In genomic region chr7:45786136-45786578, GRCm38 (mm10) we compare ENCODE assay signal across 9 mouse cellular contexts. TPM values are rescaled to one million over a fixed set of nuclear protein-coding genes. Genes with fewer than 3 reads are reported as not detected.
DNase-seq lines count a peak whose midpoint lies in the region; ATAC-seq and TF ChIP-seq lines count a peak whose summit lies in the region.
"Had no signal": no experiment of that assay in that cellular context is flagged by ENCODE, and none has a peak within 500 bp of the region (broad histone marks: within the 10 kb centered on the region; RNA-seq: fewer than 3 reads in every experiment).

No protein-coding gene starts in this region.

- peak overlapping the region; percentile 99 for H3K4me2 ChIP-seq in kidney, embryonic 14.5 days (replicated peaks; ENCODE audit: low read depth, low read length)
- H3K4me2 ChIP-seq in embryonic facial prominence, embryonic 13.5 days = peak overlapping the region; percentile 92
- peak overlapping the region; percentile 95 for H3K4me2 ChIP-seq in kidney, postnatal 0 days (ENCODE audit: low read length)

- peak; percentile 72 for ATAC-seq in kidney, embryonic 14.5 days (ENCODE audit: low FRiP score, low TSS enrichment)
- ATAC-seq in embryonic facial prominence, embryonic 13.5 days (ENCODE audit: insufficient number of reproducible peaks, insufficient read depth, low FRiP score, low TSS enrichment, low read depth) = peak; percentile 46; the same call in 1 of the 2 replicates
- peak; percentile 54 for ATAC-seq in kidney, postnatal 0 days (replicated peaks; ENCODE audit: low FRiP score, low read depth)

- peaks cover 19% of the 10 kb centered on the region for H3K4me1 ChIP-seq in kidney, embryonic 14.5 days (ENCODE audit: control insufficient read depth, insufficient read depth, low read length)
- peaks cover 33% of the 10 kb centered on the region for H3K4me1 ChIP-seq in embryonic facial prominence, embryonic 13.5 days
- H3K4me1 ChIP-seq in kidney, postnatal 0 days (replicated peaks; ENCODE audit: insufficient read depth, low read length) = peaks cover 19% of the 10 kb centered on the region; the same call in 1 of the 2 replicates

- no peak overlapping the region; the same call in 1 of the 2 replicates for H3K27ac ChIP-seq in kidney, embryonic 14.5 days (ENCODE audit: low read depth, low read length)
- H3K27ac ChIP-seq in embryonic facial prominence, embryonic 13.5 days = no peak overlapping the region; the same call in 1 of the 2 replicates
- no peak overlapping the region for H3K27ac ChIP-seq in kidney, postnatal 0 days

- peak overlapping the region; percentile 69; the same call in 1 of the 2 replicates for H3K9ac ChIP-seq in kidney, embryonic 14.5 days (ENCODE audit: low read depth, low read length)
- H3K9ac ChIP-seq in embryonic facial prominence, embryonic 13.5 days = peak overlapping the region; percentile 82
- H3K9ac ChIP-seq in kidney, postnatal 0 days (ENCODE audit: low read depth, low read length) = peak overlapping the region; percentile 60; the same call in 1 of the 2 replicates

- no peaks in the 10 kb centered on the region for H3K27me3 ChIP-seq in kidney, embryonic 14.5 days (ENCODE audit: control insufficient read depth, insufficient read depth, low read length)
- 0 out of 2 replicates have a peak, but pooled peaks cover 7% of the 10 kb centered on the region for H3K27me3 ChIP-seq in embryonic facial prominence, embryonic 13.5 days
- H3K27me3 ChIP-seq in kidney, postnatal 0 days (ENCODE audit: insufficient read depth, low read length) = no peaks in the 10 kb centered on the region
- H3K27me3 ChIP-seq: Patski had no signal

- TF ChIP-seq CTCF in kidney, postnatal 0 days (IDR thresholded peaks at IDR 0.05; ENCODE audit: low read depth) = no peak

- WGBS in kidney, embryonic 14.5 days = under 1% methylated on average over 14 of the region's 14 CpGs
- WGBS in embryonic facial prominence, embryonic 13.5 days = 2% methylated on average over 14 of the region's 14 CpGs
- WGBS in kidney, postnatal 0 days = 2% methylated on average over 14 of the region's 14 CpGs

- DNase-seq in kidney, adult 9 months = no peak
- peak; percentile 94 for DNase-seq in R1 (ENCODE audit: low read depth, low spot score)
- peak; percentile 87 for DNase-seq in kidney, postnatal 0 days (ENCODE audit: low spot score)
- peak; percentile 86 for DNase-seq in retina, embryonic 14.5 days (ENCODE audit: low spot score)
- DNase-seq in urinary bladder, adult 2 months (ENCODE audit: low spot score) = no peak
- no peak for DNase-seq in lung, postnatal 4 days

- H3K9me3 ChIP-seq in kidney, embryonic 14.5 days (ENCODE audit: control insufficient read depth, low read length) = no peaks in the 10 kb centered on the region
- H3K9me3 ChIP-seq in embryonic facial prominence, embryonic 13.5 days = no peaks in the 10 kb centered on the region
- no peaks in the 10 kb centered on the region for H3K9me3 ChIP-seq in kidney, postnatal 0 days (replicated peaks; ENCODE audit: low read length)

- H3K4me3 ChIP-seq in kidney, embryonic 14.5 days (ENCODE audit: low read length) = peak overlapping the region; percentile 77
- peak overlapping the region; percentile 82 for H3K4me3 ChIP-seq in embryonic facial prominence, embryonic 13.5 days
- H3K4me3 ChIP-seq in kidney, postnatal 0 days (replicated peaks; ENCODE audit: low read depth, low read length) = peak overlapping the region; percentile 60

- H3K36me3 ChIP-seq in kidney, embryonic 14.5 days (ENCODE audit: control insufficient read depth, insufficient read depth, low read length) = peaks cover 16% of the 10 kb centered on the region; the same call in 1 of the 2 replicates
- H3K36me3 ChIP-seq in embryonic facial prominence, embryonic 13.5 days = peaks cover 38% of the 10 kb centered on the region
- no peaks in the 10 kb centered on the region for H3K36me3 ChIP-seq in kidney, postnatal 0 days (ENCODE audit: insufficient read depth, low read length)

RNA-seq across cellular contexts. Expression of gene Sult2b1, which starts 1.7 kb away (rescaled TPM):
- polyA plus RNA-seq in kidney, embryonic 14.5 days (2014; fragmentation: Nextera tagmentation; extraction: Ambion mirVana) = 3.2 and 3.8 TPM in 2 replicates
- 7.7 and 8.4 TPM in 2 replicates for polyA plus RNA-seq in embryonic facial prominence, embryonic 13.5 days (2015; fragmentation: Nextera tagmentation; extraction: Ambion mirVana)
- polyA plus RNA-seq in kidney, postnatal 0 days (2015; fragmentation: Nextera tagmentation; extraction: Ambion mirVana) = 3.7 and 3.9 TPM in 2 replicates
- polyA plus RNA-seq in urinary bladder, adult 2 months (2012; rRNA removed) = 1.3 and 1.5 TPM in 2 replicates

RNA-seq across cellular contexts. Expression of gene Lmtk3, which starts 2.6 kb away (rescaled TPM):
- polyA plus RNA-seq in kidney, embryonic 14.5 days (2014; fragmentation: Nextera tagmentation; extraction: Ambion mirVana) = 2.8 and 4.2 TPM in 2 replicates
- polyA plus RNA-seq in embryonic facial prominence, embryonic 13.5 days (2015; fragmentation: Nextera tagmentation; extraction: Ambion mirVana) = 4.1 and 4.2 TPM in 2 replicates
- 0.59 and 0.91 TPM in 2 replicates for polyA plus RNA-seq in kidney, postnatal 0 days (2015; fragmentation: Nextera tagmentation; extraction: Ambion mirVana)
- polyA plus RNA-seq in urinary bladder, adult 2 months (2012; rRNA removed) = 2.5 and 2.9 TPM in 2 replicates

RNA-seq across cellular contexts. Expression of gene Cyth2, which starts 28.2 kb away (rescaled TPM):
- polyA plus RNA-seq in kidney, embryonic 14.5 days (2014; fragmentation: Nextera tagmentation; extraction: Ambion mirVana) = 109 and 111 TPM in 2 replicates
- polyA plus RNA-seq in embryonic facial prominence, embryonic 13.5 days (2015; fragmentation: Nextera tagmentation; extraction: Ambion mirVana) = 133 and 138 TPM in 2 replicates
- 99.2 and 105 TPM in 2 replicates for polyA plus RNA-seq in kidney, postnatal 0 days (2015; fragmentation: Nextera tagmentation; extraction: Ambion mirVana)
- polyA plus RNA-seq in urinary bladder, adult 2 months (2012; rRNA removed) = 61.5 and 68.7 TPM in 2 replicates

RNA-seq across cellular contexts. Expression of gene Kcnj14, which starts 38.4 kb away (rescaled TPM):
- polyA plus RNA-seq in kidney, embryonic 14.5 days (2014; fragmentation: Nextera tagmentation; extraction: Ambion mirVana) = 1.2 and 1.3 TPM in 2 replicates
- polyA plus RNA-seq in embryonic facial prominence, embryonic 13.5 days (2015; fragmentation: Nextera tagmentation; extraction: Ambion mirVana) = 2.2 TPM in 2 replicates
- 0.80 and 1.3 TPM in 2 replicates for polyA plus RNA-seq in kidney, postnatal 0 days (2015; fragmentation: Nextera tagmentation; extraction: Ambion mirVana)
- polyA plus RNA-seq in urinary bladder, adult 2 months (2012; rRNA removed) = 0.25 and 0.35 TPM in 2 replicates

RNA-seq across cellular contexts. Expression of gene Grwd1, which starts 44.6 kb away (rescaled TPM):
- polyA plus RNA-seq in kidney, embryonic 14.5 days (2014; fragmentation: Nextera tagmentation; extraction: Ambion mirVana) = 69.5 and 93.5 TPM in 2 replicates
- polyA plus RNA-seq in embryonic facial prominence, embryonic 13.5 days (2015; fragmentation: Nextera tagmentation; extraction: Ambion mirVana) = 62.7 and 74.0 TPM in 2 replicates
- polyA plus RNA-seq in kidney, postnatal 0 days (2015; fragmentation: Nextera tagmentation; extraction: Ambion mirVana) = 50.6 and 53.5 TPM in 2 replicates
- polyA plus RNA-seq in urinary bladder, adult 2 months (2012; rRNA removed) = 11.7 and 12.2 TPM in 2 replicates

Comparison
In these comparisons a context has a peak if more than half of its experiments do, and no peak if none do; other contexts are left out.
1. DNase-seq: peak in R1 (single experiment), kidney, postnatal 0 days (single experiment) and retina, embryonic 14.5 days (single experiment); none in kidney, adult 9 months (single experiment), urinary bladder, adult 2 months (single experiment) and lung, postnatal 4 days (0 of 2).
2. Peak in every context shown above with its lines, with median percentiles within 50 percentile points of each other: ATAC-seq, H3K4me2 ChIP-seq, H3K4me3 ChIP-seq and H3K9ac ChIP-seq.